Mouse (Mus musculus) intestine, embryonic 15.5 days (tissue): ENCODE results near the gene Cd24a. TPM values are rescaled to one million over a fixed set of nuclear protein-coding genes. Genes with fewer than 3 reads are reported as not detected.

Experiments
- ATAC-seq: fragments of 200-750 bp; cut with Nextera tagmentation; 2 replicates; pipeline ENCODE4 v1.8.0; 2017; ENCODE audit warnings: moderate TSS enrichment, moderate library complexity
- H3K27ac ChIP-seq: fragments of 300-500 bp; sonication (generic); 2 replicates; pipeline ENCODE4 v1.5.1; 2015; ENCODE audit warnings: mild to moderate bottlenecking, inconsistent platforms
- H3K27me3 ChIP-seq: fragments of 300-500 bp; sonication (generic); replicated peaks from 2 replicates; pipeline ENCODE4 v1.6.1; 2015; ENCODE audit warnings: inconsistent platforms
- H3K36me3 ChIP-seq: fragments of 300-500 bp; sonication (generic); 2 replicates; pipeline ENCODE4 v1.6.1; 2015; ENCODE audit warnings: inconsistent platforms
- H3K4me1 ChIP-seq: fragments of 300-500 bp; sonication (generic); replicated peaks from 2 replicates; pipeline ENCODE4 v1.6.1; 2015; ENCODE audit warnings: inconsistent platforms
- H3K4me2 ChIP-seq: fragments of 300-500 bp; sonication (generic); replicated peaks from 2 replicates; pipeline ENCODE4 v1.6.1; 2015; ENCODE audit warnings: mild to moderate bottlenecking, inconsistent platforms
- H3K4me3 ChIP-seq: fragments of 300-500 bp; sonication (generic); replicated peaks from 2 replicates; pipeline ENCODE4 v1.5.1; 2015; ENCODE audit warnings: inconsistent platforms
- H3K9ac ChIP-seq: fragments of 300-500 bp; sonication (generic); 2 replicates; pipeline ENCODE4 v1.6.1; 2015; ENCODE audit warnings: inconsistent platforms
- H3K9me3 ChIP-seq: fragments of 300-500 bp; sonication (generic); 2 replicates; pipeline ENCODE4 v1.6.1; 2016; ENCODE audit warnings: inconsistent platforms
- WGBS: fragments of 180-500 bp; shearing (Covaris S2); methylation state at CpG from one replicate; pipeline ENCODE4 v1.1.7; 2015; 5-methylcytosine and 5-hydroxymethylcytosine counted together
- polyA plus RNA-seq: library from polyadenylated mRNA; unstranded; fragments of >200 nt; fragmentation: Nextera tagmentation; extraction: Ambion mirVana; gene quantifications from 2 replicates; pipeline ENCODE4 v1.2.1, GENCODE M21; 2015

The Cd24a gene
- polyA plus RNA-seq, 1 experiment from 2014 or later = 204 TPM

DNA sequence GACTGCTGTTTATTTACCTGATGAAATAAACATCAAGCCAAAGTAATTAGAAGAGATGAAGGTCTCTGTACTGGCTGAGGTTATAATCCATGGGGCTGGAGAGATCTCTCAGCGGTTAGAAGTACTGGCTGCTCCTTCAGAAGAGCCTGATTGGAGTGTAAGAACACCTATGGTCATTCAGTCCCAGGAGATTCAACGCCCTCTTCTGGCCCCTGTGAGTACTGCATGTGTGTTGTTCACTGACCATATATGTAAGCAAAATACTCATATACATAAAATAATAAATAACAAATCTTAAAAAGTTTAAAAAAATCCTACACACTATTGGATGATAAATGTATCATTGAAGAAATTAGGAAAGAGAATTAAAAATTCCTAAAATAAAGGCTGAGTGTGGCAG, 17.3 kb upstream of the Cd24a start:
- no peak overlapping the region for H3K27ac ChIP-seq
- H3K27me3 ChIP-seq = no peaks in the 10 kb centered on the region
- no peak overlapping the region for H3K4me2 ChIP-seq
- H3K9ac ChIP-seq = no peak overlapping the region
- 34% methylated on average over 2 of the region's 2 CpGs for WGBS
- no peak for ATAC-seq
- H3K36me3 ChIP-seq = no peaks in the 10 kb centered on the region
- H3K4me1 ChIP-seq = no peaks in the 10 kb centered on the region
- no peaks in the 10 kb centered on the region for H3K9me3 ChIP-seq
- H3K4me3 ChIP-seq = no peak overlapping the region

DNA sequence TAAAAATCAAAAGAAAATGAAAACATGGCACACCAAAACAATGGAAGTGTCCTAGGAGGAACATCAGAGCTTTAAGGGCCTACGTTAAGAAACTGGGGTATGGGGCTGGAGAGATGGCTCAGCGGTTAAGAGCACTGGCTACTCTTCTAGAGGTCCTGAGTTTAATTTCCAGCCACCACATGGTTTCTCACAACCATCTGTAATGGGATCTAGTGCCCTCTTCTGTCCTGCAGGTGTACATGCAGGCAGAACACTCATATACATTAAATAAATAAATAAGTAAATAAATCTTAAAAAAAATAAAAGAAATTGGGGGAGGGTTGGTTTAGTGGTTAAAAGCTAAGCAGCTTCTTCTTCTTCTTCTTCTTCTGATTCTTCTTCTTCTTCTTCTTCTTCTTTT, 16.8 kb upstream of the Cd24a start:
- Histone ChIP-seq H3K4me3 (no peak overlapping the region), H3K9me3 (no peaks in the 10 kb centered on the region), H3K36me3 (no peaks in the 10 kb centered on the region), H3K9ac (no peak overlapping the region), H3K27ac (no peak overlapping the region), H3K4me2 (no peak overlapping the region), H3K4me1 (no peaks in the 10 kb centered on the region), H3K27me3 (no peaks in the 10 kb centered on the region)
- no peak for ATAC-seq
- 86% methylated on average over 2 of the region's 2 CpGs for WGBS

DNA sequence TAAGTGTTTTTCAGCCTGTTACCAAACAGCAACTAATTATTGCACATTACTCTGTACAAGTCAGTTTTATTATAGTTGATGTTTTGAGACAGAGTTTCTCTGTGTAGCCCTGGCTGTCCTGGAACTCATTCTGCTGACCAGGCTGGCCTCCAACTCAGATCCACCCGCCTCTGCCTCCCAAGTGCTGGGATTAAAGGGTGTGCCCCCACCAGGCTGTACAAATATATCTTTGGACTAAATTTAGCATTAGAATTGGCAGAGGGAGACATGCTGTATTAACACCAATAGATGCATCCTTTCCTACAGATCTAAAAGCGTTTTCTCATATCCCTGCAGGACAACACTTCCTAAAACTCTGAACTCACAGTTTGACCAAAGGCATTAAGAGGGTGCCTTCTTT, 3.7 kb upstream of the Cd24a start:
- no peak for ATAC-seq
- Histone ChIP-seq H3K9me3 (peaks cover 4% of the 10 kb centered on the region; the same call in 1 of the 2 replicates), H3K4me1 (no peaks in the 10 kb centered on the region), H3K27ac (no peak overlapping the region), H3K27me3 (no peaks in the 10 kb centered on the region), H3K4me3 (no peak overlapping the region), H3K4me2 (no peak overlapping the region), H3K9ac (no peak overlapping the region), H3K36me3 (no peaks in the 10 kb centered on the region)
- WGBS = 81% methylated on average over 2 of the region's 2 CpGs

DNA sequence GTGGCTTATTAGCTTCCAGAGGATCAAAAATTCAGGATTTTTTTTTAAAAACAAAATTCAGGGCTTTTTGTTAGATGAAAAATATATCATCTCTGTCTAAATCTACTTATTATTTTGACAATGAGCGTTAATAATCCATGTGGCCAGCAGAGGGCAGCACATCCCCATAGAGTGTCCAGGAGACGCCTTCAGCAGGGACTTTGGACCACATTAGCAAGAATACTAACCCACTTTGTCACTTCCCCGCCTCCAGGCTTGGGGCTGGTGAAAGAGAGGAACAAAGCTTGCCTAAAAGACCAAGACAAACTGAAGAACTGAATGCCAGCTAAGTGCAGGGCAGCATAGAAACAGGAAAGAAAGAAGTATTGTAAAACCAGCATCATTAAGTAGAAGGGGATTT, 3.1 kb upstream of the Cd24a start:
- Histone ChIP-seq H3K27ac (no peak overlapping the region), H3K4me2 (no peak overlapping the region), H3K36me3 (no peaks in the 10 kb centered on the region), H3K4me3 (no peak overlapping the region), H3K9ac (no peak overlapping the region), H3K4me1 (no peaks in the 10 kb centered on the region), H3K9me3 (peaks cover 4% of the 10 kb centered on the region; the same call in 1 of the 2 replicates), H3K27me3 (no peaks in the 10 kb centered on the region)
- no peak for ATAC-seq
- WGBS = 0% methylated on average over 3 of the region's 3 CpGs

DNA sequence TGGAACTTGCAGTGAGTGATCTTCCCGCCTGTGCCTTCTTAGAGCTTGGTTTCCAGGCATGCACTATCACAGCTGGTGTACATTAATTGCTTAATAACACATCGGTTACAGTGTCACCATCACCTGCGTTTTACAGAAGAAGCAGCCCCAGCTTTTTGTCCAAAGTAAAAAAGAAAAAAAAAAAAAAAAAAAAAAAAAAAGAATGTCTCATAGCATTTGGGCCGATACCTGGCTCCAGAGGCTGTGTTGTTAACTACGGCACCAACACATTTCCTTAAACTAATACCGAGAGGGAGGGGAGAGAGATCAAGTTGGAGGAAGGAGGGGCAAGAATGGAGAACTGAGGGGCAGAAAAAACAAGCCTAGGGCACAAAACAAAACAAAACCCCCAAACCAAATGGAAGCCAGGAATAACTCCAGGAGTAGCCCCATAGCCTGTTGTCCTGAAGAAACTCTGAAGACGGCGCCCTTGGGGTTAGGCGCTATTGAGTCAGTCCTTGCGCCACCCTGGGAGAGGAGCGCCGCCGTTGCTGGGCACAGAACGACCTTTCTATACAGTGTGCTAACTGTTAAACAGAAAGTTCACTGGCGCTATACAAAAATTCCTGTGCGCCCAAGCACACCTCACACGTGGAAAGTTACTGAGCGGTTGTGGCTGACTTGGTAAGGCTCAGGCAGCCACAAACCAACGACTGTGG, 636 bp upstream of the Cd24a start:
- Histone ChIP-seq H3K36me3 (no peaks in the 10 kb centered on the region), H3K27me3 (no peaks in the 10 kb centered on the region), H3K9me3 (no peaks in the 10 kb centered on the region), H3K4me2 (peak overlapping the region; percentile 95), H3K9ac (no peak overlapping the region; the same call in 1 of the 2 replicates), H3K4me3 (peak overlapping the region; percentile 64), H3K4me1 (no peaks in the 10 kb centered on the region), H3K27ac (peak overlapping the region; percentile 72)
- WGBS = 22% methylated on average over 19 of the region's 19 CpGs
- ATAC-seq = peak; percentile 8; the same call in 1 of the 2 replicates

DNA sequence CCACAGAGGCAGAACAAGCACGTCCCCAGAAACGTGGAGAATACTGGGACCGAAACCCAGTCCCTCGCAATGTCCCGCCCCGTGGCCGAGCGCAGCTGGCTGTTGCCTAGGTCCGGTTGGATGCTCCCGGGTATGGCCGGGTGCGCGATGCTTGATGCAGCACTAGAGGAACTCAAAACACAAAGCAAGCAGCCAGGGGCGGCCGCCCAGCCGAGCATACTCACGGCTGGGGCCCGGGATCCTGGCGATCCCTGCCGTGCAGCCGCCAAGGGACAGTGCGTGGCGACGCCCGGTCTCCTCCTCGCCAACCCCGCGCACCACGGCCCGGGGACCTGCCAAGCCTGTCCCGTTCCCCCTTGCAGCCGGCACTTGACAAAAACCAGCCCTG, 276 bp downstream of the Cd24a start:
- H3K4me2 ChIP-seq = peak overlapping the region; percentile 95
- WGBS = under 1% methylated on average over 32 of the region's 32 CpGs
- no peaks in the 10 kb centered on the region for H3K9me3 ChIP-seq
- peak overlapping the region; percentile 64 for H3K4me3 ChIP-seq
- no peaks in the 10 kb centered on the region for H3K4me1 ChIP-seq
- H3K27me3 ChIP-seq = no peaks in the 10 kb centered on the region
- H3K9ac ChIP-seq = peak overlapping the region; percentile 75
- ATAC-seq = peak; percentile 68
- H3K27ac ChIP-seq = peak overlapping the region; percentile 96
- no peaks in the 10 kb centered on the region for H3K36me3 ChIP-seq

DNA sequence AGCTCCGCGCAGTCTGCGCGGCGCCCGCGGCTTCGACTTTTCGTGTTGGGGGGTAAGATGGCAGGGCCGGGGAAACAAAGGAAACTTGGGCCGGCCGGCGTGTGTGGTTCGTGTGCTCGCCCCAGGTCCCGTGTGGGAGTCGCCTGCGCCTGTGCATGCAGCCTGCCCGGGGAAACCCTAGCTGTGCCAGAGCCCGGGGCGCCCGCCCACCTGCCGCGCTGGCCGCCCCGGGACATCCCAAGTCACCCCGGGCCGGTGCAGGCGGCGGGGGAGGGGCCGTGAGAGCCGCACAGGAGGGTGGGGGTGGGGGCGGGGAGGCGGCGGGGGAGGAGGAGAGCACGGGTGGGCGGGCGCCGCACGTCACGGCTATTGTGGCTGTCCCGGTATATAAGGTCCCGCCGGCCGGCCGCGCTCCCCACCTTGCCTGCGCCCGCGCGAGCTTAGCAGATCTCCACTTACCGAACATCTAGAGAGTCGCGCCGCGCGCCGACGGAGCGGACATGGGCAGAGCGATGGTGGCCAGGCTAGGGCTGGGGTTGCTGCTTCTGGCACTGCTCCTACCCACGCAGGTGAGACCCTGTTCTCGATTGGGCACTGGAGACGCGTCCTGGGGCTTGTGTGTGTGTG, 783 bp downstream of the Cd24a start:
- peak; percentile 90 for ATAC-seq
- Histone ChIP-seq H3K9me3 (no peaks in the 10 kb centered on the region), H3K27ac (peak overlapping the region; percentile 96), H3K4me1 (no peaks in the 10 kb centered on the region), H3K4me3 (peak overlapping the region; percentile 64), H3K27me3 (no peaks in the 10 kb centered on the region), H3K36me3 (no peaks in the 10 kb centered on the region), H3K9ac (peak overlapping the region; percentile 75), H3K4me2 (peak overlapping the region; percentile 95)
- WGBS = under 1% methylated on average over 61 of the region's 65 CpGs

DNA sequence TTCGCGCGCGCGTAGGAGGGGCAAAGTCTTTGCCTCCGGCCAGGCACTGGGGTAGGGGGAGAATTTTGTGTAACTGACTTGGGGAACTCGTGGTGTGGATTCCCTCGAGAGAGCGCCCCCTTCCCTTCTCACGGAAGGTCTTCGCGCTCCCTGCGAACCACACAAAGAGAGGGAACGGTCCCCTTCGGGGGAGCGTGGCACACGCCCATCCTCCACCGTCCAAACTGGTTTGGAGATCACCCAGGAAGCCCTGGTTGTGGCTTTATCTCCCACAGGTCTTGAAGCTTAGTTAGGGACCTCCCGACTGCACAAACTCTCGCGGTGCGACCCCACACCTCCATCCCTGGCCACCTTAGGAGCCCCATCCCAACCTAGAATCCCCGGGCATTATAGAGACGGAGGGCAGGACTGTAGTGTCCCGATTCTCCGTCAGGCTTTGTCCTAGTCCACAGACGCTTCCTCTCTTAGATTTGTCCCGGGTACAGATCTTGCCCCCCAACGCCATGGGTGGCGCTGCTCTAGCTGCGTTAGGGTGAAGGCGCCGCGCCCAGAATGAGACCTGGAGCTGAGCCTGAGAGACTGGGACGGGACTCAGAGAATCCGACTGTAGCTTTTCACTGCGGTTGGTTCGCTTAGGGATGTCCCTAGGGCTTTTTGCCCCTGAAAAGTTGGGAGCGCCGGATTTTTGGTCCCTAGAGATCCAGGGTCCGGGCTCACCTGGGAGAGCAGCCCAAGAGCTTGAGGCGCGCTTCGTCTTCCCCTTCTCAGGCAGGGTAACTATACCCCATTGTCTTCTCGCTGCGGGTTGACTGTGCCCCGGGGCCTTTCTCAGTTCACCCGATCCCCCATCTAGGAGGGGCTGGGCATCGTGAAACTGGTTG, 1.5 kb downstream of the Cd24a start:
- Histone ChIP-seq H3K4me2 (peak overlapping the region; percentile 95), H3K4me3 (peak overlapping the region; percentile 64), H3K4me1 (no peaks in the 10 kb centered on the region), H3K27me3 (no peaks in the 10 kb centered on the region), H3K36me3 (no peaks in the 10 kb centered on the region), H3K9ac (peak overlapping the region; percentile 75), H3K27ac (peak overlapping the region; percentile 96), H3K9me3 (no peaks in the 10 kb centered on the region)
- WGBS = under 1% methylated on average over 49 of the region's 49 CpGs
- ATAC-seq = peak; percentile 46

DNA sequence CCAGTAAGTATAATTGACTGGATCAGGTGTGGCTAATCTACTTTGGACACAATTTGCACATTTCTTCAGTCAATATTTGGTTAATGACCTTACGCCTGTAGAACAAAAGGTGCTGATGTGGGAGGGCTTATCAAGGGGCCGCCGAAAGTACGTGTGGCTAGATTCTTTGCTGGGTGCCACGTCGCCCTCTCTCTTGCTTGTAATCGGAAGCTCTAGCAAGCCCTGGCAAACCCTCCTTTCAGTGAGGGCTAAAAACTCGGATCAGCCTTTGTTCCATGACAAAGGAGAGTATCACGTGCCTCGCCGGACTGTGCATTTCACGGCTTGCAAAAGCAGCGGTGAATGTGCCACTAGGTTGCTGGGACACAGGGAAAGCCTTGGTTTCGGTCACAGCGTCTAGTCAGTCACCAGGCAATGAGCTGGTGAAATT, 2.6 kb downstream of the Cd24a start:
- no peaks in the 10 kb centered on the region for H3K27me3 ChIP-seq
- H3K27ac ChIP-seq = peak overlapping the region; percentile 61
- WGBS = under 1% methylated on average over 15 of the region's 15 CpGs
- H3K4me2 ChIP-seq = peak overlapping the region; percentile 95
- no peaks in the 10 kb centered on the region for H3K4me1 ChIP-seq
- peak overlapping the region; percentile 64 for H3K4me3 ChIP-seq
- peak overlapping the region; percentile 51 for H3K9ac ChIP-seq
- no peaks in the 10 kb centered on the region for H3K36me3 ChIP-seq
- no peaks in the 10 kb centered on the region for H3K9me3 ChIP-seq
- peak; percentile 3; the same call in 1 of the 2 replicates for ATAC-seq

DNA sequence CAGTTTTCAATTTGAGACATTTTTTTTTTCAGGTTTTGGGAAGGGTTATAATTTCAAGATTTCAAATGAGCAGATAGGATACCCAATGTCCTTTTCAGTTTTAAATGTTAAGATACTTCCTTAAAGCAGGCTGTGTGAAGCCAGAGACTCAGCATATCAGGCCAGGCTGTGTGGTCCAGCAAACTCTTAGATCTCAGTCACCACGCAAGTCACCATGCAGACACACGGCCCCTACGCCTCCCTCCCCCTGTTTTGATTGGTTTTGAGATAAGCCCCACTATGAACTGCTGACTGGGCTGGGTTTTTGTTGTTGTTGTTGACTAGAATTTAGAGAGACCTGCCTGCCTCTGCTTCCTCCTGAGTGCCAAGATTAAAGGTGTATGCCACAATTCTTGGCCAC, 3.2 kb downstream of the Cd24a start:
- no peaks in the 10 kb centered on the region for H3K27me3 ChIP-seq
- H3K4me2 ChIP-seq = peak overlapping the region; percentile 95
- H3K9me3 ChIP-seq = no peaks in the 10 kb centered on the region
- ATAC-seq = no peak
- H3K36me3 ChIP-seq = no peaks in the 10 kb centered on the region
- peak overlapping the region; percentile 61; the same call in 1 of the 2 replicates for H3K27ac ChIP-seq
- H3K4me3 ChIP-seq = peak overlapping the region; percentile 64
- no peaks in the 10 kb centered on the region for H3K4me1 ChIP-seq
- 67% methylated on average over 3 of the region's 3 CpGs for WGBS
- peak overlapping the region; percentile 51; the same call in 1 of the 2 replicates for H3K9ac ChIP-seq

DNA sequence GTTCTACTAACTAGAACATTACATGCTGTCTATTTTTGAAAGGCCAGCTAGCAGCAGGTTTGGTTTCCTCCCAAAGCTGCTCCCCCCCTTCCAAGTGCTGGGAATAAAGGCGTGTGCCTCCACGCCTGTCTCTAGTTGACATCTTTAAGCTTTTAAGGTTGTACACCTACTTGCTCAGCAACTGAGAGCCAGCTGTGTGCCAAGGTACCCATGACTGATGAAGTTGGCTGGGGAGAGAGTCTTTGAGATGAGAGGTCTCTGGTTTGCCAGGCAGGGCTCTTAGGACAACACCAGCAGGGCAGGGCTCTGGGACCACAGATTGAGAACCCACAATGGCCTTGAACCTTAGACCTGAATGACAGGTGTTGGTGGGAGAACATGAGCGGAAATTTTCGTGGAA, 6.5 kb downstream of the Cd24a start:
- Histone ChIP-seq H3K4me3 (no peak overlapping the region), H3K9ac (no peak overlapping the region), H3K9me3 (no peaks in the 10 kb centered on the region), H3K27ac (no peak overlapping the region), H3K27me3 (no peaks in the 10 kb centered on the region), H3K4me1 (0 out of 2 replicates have a peak, but pooled peaks cover 4% of the 10 kb centered on the region), H3K4me2 (no peak overlapping the region), H3K36me3 (no peaks in the 10 kb centered on the region)
- no peak for ATAC-seq
- 95% methylated on average over 4 of the region's 4 CpGs for WGBS
